Mouse (Mus musculus) limb, embryonic 10.5 days (tissue): ENCODE data around the gene Frrs1l. TPM values are rescaled to one million over a fixed set of nuclear protein-coding genes. Genes with fewer than 3 reads are reported as not detected.

Experiments
- DNase-seq: peaks from one replicate; pipeline ENCODE4 v3.0.0-alpha.2; 2017; ENCODE audit warnings: low spot score
- H3K27ac ChIP-seq: fragments of 300-500 bp; sonication (generic); 2 replicates; pipeline ENCODE4 v1.5.1; 2016; ENCODE audit warnings: mild to moderate bottlenecking
- H3K27me3 ChIP-seq: fragments of 300-500 bp; sonication (generic); 2 replicates; pipeline ENCODE4 v1.6.1; 2016; ENCODE audit warnings: low read depth, mild to moderate bottlenecking; ENCODE audit not compliant: poor library complexity, severe bottlenecking
- H3K36me3 ChIP-seq: fragments of 300-500 bp; sonication (generic); 2 replicates; pipeline ENCODE4 v1.6.1; 2016; ENCODE audit warnings: mild to moderate bottlenecking, moderate library complexity
- H3K4me1 ChIP-seq: fragments of 300-500 bp; sonication (generic); 2 replicates; pipeline ENCODE4 v1.6.1; 2016
- H3K4me3 ChIP-seq: fragments of 300-500 bp; sonication (generic); 2 replicates; pipeline ENCODE4 v1.5.1; 2016; ENCODE audit warnings: mild to moderate bottlenecking, moderate library complexity
- H3K9me3 ChIP-seq: fragments of 300-500 bp; sonication (generic); replicated peaks from 2 replicates; pipeline ENCODE4 v1.6.1; 2016; ENCODE audit warnings: mild to moderate bottlenecking
- WGBS: fragments of 180-500 bp; shearing (Covaris S2); methylation state at CpG from one replicate; pipeline ENCODE4 v1.1.7; 2016; 5-methylcytosine and 5-hydroxymethylcytosine counted together
- polyA plus RNA-seq: library from polyadenylated mRNA; unstranded; fragments of >200 nt; fragmentation: Nextera tagmentation; extraction: Ambion mirVana; gene quantifications from 2 replicates; pipeline ENCODE4 v1.2.1, GENCODE M21; 2016

Frrs1l gene
- polyA plus RNA-seq, 1 experiment from 2014 or later: 0.20 TPM

DNA sequence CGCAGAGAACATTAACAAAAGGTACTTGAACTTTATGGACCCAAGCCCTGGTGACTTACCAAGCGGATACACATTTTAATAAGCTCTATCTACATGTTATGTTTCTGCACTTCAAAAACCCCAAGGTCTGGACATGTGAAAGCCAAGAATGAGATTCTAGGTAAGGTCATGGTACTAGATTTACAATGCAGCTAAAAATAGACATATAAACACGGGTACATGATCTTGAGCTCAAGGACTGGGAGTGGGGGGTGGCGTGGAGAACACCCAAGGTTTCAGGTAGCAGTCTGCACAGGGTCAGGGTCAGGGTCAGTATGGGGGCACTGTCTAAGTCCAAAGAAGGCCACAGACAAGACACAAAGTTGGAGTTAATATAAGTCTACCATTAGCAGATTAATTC lies 59.9 kb downstream of the Frrs1l start:
- whole genome bisulfite sequencing: 88% methylated on average over 4 of the region's 4 CpGs
- no peak for DNase-seq
- no peaks in the 10 kb centered on the region for H3K9me3 ChIP-seq
- no peaks in the 10 kb centered on the region for H3K4me1 ChIP-seq
- no peak overlapping the region for H3K4me3 ChIP-seq
- H3K27ac ChIP-seq: no peak overlapping the region
- peaks cover 93% of the 10 kb centered on the region for H3K36me3 ChIP-seq
- H3K27me3 ChIP-seq: no peaks in the 10 kb centered on the region

DNA sequence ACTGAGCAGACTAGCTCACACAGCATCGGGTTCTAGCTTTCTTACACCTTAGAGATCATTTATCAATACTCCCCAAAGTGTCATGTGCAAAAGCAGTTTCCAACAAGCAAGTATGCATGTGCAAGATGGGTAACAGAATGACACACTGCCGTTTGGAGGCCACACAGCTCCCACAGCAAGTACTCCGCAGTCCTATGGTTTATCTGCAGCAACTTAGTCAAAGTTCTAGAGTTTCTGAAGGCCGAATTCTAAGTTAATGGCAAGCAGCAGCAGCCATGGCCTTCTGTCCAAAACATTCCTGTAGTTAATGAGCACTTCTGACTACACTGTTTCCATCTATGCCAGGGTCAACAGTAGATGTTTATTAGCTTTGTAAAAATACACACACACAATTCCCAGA lies 63.2 kb downstream of the Frrs1l start:
- DNase-seq: no peak
- 88% methylated on average over 4 of the region's 4 CpGs for WGBS
- Histone ChIP-seq H3K9me3 (no peaks in the 10 kb centered on the region), H3K27me3 (no peaks in the 10 kb centered on the region), H3K27ac (no peak overlapping the region), H3K4me1 (no peaks in the 10 kb centered on the region), H3K4me3 (no peak overlapping the region), H3K36me3 (peaks cover 93% of the 10 kb centered on the region)

DNA sequence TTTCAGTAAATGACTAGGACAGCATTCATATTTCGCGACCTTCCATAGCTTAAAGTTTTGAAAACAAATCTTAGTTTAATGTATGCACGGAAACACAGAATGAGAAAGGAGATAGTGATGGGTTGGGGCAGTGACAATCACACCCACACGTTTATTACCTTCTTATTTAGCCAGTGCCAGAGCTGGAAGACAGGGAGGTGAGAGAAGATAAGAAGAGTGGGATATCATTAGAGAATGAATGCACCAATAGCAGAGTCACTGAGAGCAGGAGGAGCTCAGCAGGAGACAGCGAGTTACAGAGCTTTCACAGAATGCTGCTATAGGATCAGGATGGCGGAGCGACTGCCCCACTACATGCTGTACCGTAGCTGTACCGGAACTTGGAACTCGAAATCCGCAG lies 68.0 kb downstream of the Frrs1l start:
- Histone ChIP-seq H3K4me1 (no peaks in the 10 kb centered on the region), H3K36me3 (peaks cover 75% of the 10 kb centered on the region), H3K27me3 (no peaks in the 10 kb centered on the region), H3K27ac (no peak overlapping the region), H3K9me3 (no peaks in the 10 kb centered on the region), H3K4me3 (no peak overlapping the region)
- DNase-seq: no peak
- WGBS: 95% methylated on average over 11 of the region's 11 CpGs

DNA sequence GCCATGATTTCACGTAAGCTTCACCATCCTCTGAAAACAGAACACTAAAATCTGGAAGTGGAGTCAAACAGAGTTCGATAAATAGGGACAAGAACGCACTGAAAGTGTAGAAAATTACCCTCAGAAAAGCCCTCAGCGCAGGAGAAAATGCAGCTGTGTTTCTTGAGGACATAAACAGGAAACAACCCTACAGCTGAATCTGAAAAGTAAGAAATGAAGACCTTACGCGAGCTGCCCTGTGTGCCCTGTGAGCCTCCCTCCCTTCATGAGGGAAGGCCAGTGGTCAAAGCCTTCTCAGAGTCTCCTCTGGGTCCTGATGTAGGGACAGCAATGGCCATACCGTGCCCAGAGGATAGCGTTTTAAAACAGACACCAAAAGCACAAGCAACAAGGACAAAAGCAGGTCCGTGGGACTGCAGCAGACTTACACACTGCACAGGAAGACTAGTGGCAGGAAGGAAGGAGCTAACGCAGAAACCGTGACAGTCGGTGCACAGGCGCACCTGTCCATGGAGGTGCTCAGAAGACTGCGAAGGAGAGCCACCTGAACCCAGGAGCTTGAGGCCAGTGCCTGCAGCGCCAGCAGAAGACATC lies 74.4 kb downstream of the Frrs1l start:
- no peak overlapping the region for H3K4me3 ChIP-seq
- H3K27ac ChIP-seq: no peak overlapping the region
- no peaks in the 10 kb centered on the region for H3K27me3 ChIP-seq
- 96% methylated on average over 15 of the region's 15 CpGs for WGBS
- H3K9me3 ChIP-seq: no peaks in the 10 kb centered on the region
- no peak for DNase-seq
- H3K4me1 ChIP-seq: no peaks in the 10 kb centered on the region; the same call in 1 of the 2 replicates
- peaks cover 75% of the 10 kb centered on the region for H3K36me3 ChIP-seq

DNA sequence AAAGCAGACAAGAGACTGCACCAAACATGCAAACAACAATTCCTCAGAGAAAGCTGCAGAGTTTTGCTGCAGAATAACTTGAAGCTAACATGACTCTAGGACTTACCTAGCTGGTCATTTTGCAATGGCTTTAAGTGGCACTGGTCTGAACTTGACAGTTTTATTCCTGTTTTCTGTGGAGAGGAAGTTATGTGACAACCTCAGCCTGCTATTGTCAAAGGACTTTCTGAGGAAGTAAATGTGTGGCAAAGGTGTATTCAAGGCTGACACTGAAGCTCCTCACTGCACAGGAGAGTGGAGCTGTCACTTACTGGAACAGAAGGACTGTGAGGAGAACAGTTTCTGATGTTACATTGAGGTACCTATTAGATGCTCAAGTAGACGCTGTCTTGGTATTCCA lies 75.4 kb downstream of the Frrs1l start:
- no peaks in the 10 kb centered on the region for H3K9me3 ChIP-seq
- no peak for DNase-seq
- H3K27ac ChIP-seq: no peak overlapping the region
- H3K4me3 ChIP-seq: no peak overlapping the region
- peaks cover 81% of the 10 kb centered on the region for H3K36me3 ChIP-seq
- no peaks in the 10 kb centered on the region for H3K27me3 ChIP-seq
- peaks cover 7% of the 10 kb centered on the region for H3K4me1 ChIP-seq
- WGBS: 91% methylated on average over 1 of the region's 1 CpGs

DNA sequence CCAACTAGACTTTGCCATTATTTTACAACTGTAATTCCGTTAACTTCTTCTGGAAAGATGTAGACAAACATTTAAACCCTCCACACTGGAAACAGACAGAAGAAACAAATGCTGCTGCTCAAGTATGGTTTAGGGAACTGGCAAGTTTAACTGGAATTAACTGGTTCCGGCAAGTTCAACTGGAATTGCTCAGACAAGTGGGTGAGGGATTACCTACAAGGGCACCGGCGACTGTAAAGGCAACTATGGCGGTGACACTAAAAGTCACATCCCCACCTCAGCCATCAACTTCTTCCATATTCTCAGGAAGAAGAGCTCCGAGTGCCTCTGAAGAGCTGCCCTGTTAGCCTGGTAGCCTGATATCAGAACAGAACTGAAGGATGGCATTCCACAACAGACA lies 75.9 kb downstream of the Frrs1l start:
- Histone ChIP-seq H3K9me3 (no peaks in the 10 kb centered on the region), H3K4me3 (no peak overlapping the region), H3K4me1 (peaks cover 11% of the 10 kb centered on the region), H3K27ac (peak overlapping the region; percentile 37; the same call in 1 of the 2 replicates), H3K36me3 (peaks cover 85% of the 10 kb centered on the region), H3K27me3 (no peaks in the 10 kb centered on the region)
- no peak for DNase-seq
- WGBS: 89% methylated on average over 6 of the region's 6 CpGs

DNA sequence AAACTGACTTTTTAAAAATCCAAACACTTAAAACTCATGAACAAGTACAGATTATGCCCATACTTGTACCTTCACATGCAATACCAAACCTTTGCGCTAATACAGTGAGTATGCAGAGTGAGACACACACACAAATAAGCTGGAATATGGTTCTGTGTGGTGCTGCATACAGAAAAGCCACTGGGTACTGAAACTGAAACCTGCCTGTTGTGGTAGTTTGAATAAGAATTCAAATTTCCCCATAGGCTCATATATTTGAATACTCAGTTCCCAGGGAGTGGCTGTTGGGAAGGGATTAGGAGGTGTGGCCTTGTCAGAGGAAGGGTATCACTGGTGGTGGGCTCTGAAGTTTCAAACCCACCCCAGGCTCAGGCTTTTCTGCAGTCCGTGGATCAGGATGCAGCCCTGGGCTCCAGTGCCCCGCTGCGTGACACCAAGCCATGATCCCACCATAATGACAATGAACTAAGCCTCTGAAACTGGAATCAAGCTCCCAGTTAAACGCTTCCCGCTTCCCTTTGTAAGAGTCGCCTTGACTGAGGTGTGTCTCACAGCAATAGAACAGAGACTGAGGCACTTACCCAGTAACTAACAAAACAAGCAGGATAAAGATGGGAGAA lies 77.7 kb downstream of the Frrs1l start:
- Histone ChIP-seq H3K4me3 (no peak overlapping the region), H3K4me1 (peaks cover 13% of the 10 kb centered on the region), H3K27me3 (no peaks in the 10 kb centered on the region), H3K27ac (no peak overlapping the region), H3K9me3 (no peaks in the 10 kb centered on the region), H3K36me3 (peaks cover 90% of the 10 kb centered on the region)
- WGBS: 93% methylated on average over 7 of the region's 7 CpGs
- DNase-seq: no peak

DNA sequence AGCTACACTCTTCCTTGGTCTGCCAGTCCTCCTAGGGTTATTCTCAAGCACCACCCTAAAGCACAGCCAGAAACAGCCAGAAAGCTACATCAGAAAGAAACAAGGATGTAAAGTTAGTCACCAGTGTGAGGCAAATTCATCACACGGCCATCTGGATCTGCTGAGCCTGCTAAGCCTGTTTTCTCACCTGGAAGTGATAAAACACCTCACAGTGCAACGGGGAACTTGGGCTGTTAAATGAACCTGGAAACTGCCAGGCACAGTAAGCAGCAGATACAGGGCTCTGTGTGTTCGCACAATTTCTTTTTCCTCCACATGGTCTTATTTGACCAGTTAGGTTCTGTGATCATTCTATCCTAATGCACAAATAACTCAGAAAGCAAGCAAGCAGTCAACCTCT lies 80.6 kb downstream of the Frrs1l start:
- peaks cover 93% of the 10 kb centered on the region for H3K36me3 ChIP-seq
- H3K4me1 ChIP-seq: peaks cover 13% of the 10 kb centered on the region
- H3K27me3 ChIP-seq: no peaks in the 10 kb centered on the region
- no peak for DNase-seq
- no peak overlapping the region for H3K4me3 ChIP-seq
- 55% methylated on average over 3 of the region's 3 CpGs for WGBS
- peak overlapping the region; percentile 15; the same call in 1 of the 2 replicates for H3K27ac ChIP-seq
- no peaks in the 10 kb centered on the region for H3K9me3 ChIP-seq

DNA sequence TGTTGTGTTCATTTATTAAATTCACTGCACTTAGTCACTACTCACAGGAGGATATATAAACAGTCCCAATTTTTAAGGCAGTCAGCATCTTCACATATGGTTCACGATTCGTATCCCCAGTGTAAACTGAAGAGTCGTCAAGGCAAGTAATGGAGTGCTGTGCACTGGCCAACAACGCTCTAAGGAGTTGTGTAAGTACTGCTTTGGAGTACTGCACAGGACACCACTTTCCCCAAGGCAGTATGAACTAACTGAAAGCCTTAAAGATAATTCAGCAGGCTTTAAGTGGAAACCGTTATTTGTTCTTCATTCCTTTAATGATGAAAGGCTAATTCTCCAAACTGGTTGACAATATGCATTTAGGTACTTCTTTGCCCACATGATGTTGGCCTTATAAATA lies 82.5 kb downstream of the Frrs1l start:
- no peaks in the 10 kb centered on the region for H3K27me3 ChIP-seq
- no peak overlapping the region for H3K4me3 ChIP-seq
- no peak overlapping the region for H3K27ac ChIP-seq
- no peaks in the 10 kb centered on the region for H3K9me3 ChIP-seq
- H3K4me1 ChIP-seq: peaks cover 13% of the 10 kb centered on the region
- 95% methylated on average over 5 of the region's 5 CpGs for WGBS
- no peak for DNase-seq
- peaks cover 95% of the 10 kb centered on the region for H3K36me3 ChIP-seq

Other genes with a start within 250 kb of the Frrs1l start
- not detected in 2 replicates for gene Actl7b, start 248.9 kb downstream of the Frrs1l start, polyA plus RNA-seq
- not detected in 2 replicates for gene Actl7a, start 247.0 kb downstream of the Frrs1l start, polyA plus RNA-seq
- 91.9 and 96.8 TPM in 2 replicates for gene Elp1, start 188.1 kb downstream of the Frrs1l start, polyA plus RNA-seq
- 28.0 and 28.5 TPM in 2 replicates for gene Fam206a, start 188.0 kb downstream of the Frrs1l start, polyA plus RNA-seq
- 29.6 and 33.2 TPM in 2 replicates for gene Ctnnal1, start 125.2 kb downstream of the Frrs1l start, polyA plus RNA-seq
- gene Tmem245, start 43.0 kb downstream of the Frrs1l start, polyA plus RNA-seq: 13.6 and 14.7 TPM in 2 replicates
- 1.1 and 1.6 TPM in 2 replicates for gene Epb41l4b, start 153.0 kb upstream of the Frrs1l start, polyA plus RNA-seq